Mouse (Mus musculus): ENCODE data around the gene Ankrd39. TPM values are rescaled to one million over a fixed set of nuclear protein-coding genes. Genes with fewer than 3 reads are reported as not detected.
A peak's percentile ranks its signal among the peaks of the same experiment; 100 is the strongest.

The Ankrd39 gene
- polyA plus RNA-seq, 1 experiment from 2014 or later = 26.7 TPM

- WGBS = 1% methylated on average over 69 of the region's 69 CpGs
- Histone ChIP-seq H3K4me3 (replicated peaks; ENCODE audit: low read length) (peak within 1 kb of the TSS; percentile 88), H3K27ac (ENCODE audit: low read length) (peak within 1 kb of the TSS; percentile 99), H3K4me2 (ENCODE audit: low read depth, low read length) (peak within 1 kb of the TSS; percentile 83), H3K27me3 (ENCODE audit: control insufficient read depth, insufficient read depth, low read length) (no peaks in the 10 kb centered on the region), H3K9ac (ENCODE audit: low read length) (peak within 1 kb of the TSS; percentile 94), H3K4me1 (ENCODE audit: control insufficient read depth, insufficient read depth, low read length) (peaks cover 27% of the 10 kb centered on the region), H3K36me3 (ENCODE audit: control insufficient read depth, insufficient read depth, low read length) (0 out of 2 replicates have a peak, but pooled peaks cover 5% of the 10 kb centered on the region), H3K9me3 (replicated peaks; ENCODE audit: control insufficient read depth, low read length) (no peaks in the 10 kb centered on the region)
- peak; percentile 59 for ATAC-seq (ENCODE audit: insufficient read depth, low FRiP score)
Measured at GRCm38 (mm10) chr1:36558031-36558993, 11.1 kb upstream of the Ankrd39 start, which contains the start of gene Sema4c. Gene Sema4c (minus strand): TSS chr1:36558349.

DNA sequence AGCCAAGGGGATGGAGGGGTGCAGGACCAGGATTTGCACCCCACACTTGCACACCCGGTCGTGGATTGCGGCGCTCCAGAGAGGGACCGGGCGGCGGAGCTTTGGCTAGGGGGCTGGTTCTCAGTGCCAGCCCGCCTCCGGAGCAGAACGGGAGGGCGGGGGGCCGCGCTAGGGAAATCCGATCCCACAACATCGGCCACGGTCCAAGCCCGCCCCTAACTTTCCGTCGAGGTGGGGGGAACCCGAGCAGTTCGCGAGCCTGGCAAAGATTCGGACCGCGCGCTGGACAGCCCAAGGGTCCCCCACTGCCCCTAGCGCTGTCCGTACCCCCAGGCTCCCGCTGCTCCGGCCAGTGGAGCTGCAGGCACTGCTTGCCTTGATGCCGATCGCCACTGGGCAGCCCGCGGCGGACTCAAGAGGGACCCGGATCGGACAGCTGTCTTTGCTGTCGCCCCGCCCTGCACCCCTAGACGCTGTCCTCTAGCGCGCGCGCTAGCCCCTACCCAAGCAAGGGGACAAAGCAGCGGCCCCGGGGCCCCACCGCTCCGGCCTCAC lies 10.3 kb upstream of the Ankrd39 start:
- peaks cover 12% of the 10 kb centered on the region; the same call in 1 of the 2 replicates for H3K36me3 ChIP-seq (ENCODE audit: control insufficient read depth, insufficient read depth, low read length)
- no peaks in the 10 kb centered on the region for H3K27me3 ChIP-seq (ENCODE audit: control insufficient read depth, insufficient read depth, low read length)
- no peaks in the 10 kb centered on the region for H3K9me3 ChIP-seq (replicated peaks; ENCODE audit: control insufficient read depth, low read length)
- H3K9ac ChIP-seq (ENCODE audit: low read length) = peak overlapping the region; percentile 94
- H3K27ac ChIP-seq (ENCODE audit: low read length) = peak overlapping the region; percentile 99
- ATAC-seq (ENCODE audit: insufficient read depth, low FRiP score) = peak; percentile 79
- peak overlapping the region; percentile 83 for H3K4me2 ChIP-seq (ENCODE audit: low read depth, low read length)
- H3K4me1 ChIP-seq (ENCODE audit: control insufficient read depth, insufficient read depth, low read length) = peaks cover 27% of the 10 kb centered on the region
- under 1% methylated on average over 48 of the region's 48 CpGs for WGBS
- peak overlapping the region; percentile 88 for H3K4me3 ChIP-seq (replicated peaks; ENCODE audit: low read length)

DNA sequence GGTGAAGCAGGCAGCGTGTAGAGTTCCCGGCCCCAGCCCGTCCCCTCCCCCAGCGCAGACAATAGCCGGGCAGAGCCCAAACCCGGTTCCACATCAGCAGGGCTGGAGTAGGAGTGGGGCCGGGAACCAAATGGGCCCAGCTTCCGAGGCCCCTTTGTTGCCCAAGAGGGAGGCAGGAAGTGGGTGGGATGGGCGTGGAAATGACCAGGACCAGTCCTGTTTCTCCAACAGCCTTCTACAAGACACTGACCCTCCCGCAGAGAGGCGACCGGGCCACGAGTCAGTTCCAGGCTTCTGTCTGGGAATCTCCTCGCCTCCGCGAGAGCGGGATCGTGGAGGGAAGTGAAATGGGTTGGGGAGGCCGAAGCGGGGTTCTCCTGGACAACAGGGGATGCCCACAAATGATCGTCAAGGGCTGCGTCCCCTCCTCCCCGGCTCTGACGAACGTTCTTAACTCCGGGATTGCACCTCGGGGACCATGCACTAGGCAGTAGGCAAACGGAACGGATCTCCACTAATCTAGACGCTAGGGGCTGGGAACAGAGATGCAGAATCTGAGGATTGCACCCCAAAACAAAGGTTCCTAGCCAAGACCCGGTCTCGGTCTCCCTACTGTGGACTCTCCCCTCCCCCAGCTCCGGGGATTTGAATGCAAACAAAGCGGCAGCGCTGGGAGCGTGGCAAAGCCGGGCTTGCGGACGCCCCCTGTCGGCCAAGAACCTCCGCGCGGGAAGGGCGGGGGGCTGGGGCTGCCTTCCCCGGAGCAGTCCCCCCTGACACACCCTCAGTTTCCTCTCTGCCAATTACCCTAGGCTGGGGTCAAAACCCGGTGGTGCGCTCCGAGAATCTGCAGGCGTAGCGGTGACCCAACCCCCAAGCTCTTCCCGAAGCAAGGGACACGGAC lies 9.6 kb upstream of the Ankrd39 start:
- under 1% methylated on average over 52 of the region's 52 CpGs for WGBS

GRCm38 (mm10) chr1:36555798-36556395 lies 8.7 kb upstream of the Ankrd39 start:
- no peak for ATAC-seq (ENCODE audit: insufficient read depth, low FRiP score)
- 2% methylated on average over 8 of the region's 8 CpGs for WGBS
- H3K27ac ChIP-seq (ENCODE audit: low read length) = peak overlapping the region; percentile 99
- no peaks in the 10 kb centered on the region for H3K27me3 ChIP-seq (ENCODE audit: control insufficient read depth, insufficient read depth, low read length)
- H3K4me1 ChIP-seq (ENCODE audit: control insufficient read depth, insufficient read depth, low read length) = peaks cover 27% of the 10 kb centered on the region
- H3K9me3 ChIP-seq (replicated peaks; ENCODE audit: control insufficient read depth, low read length) = no peaks in the 10 kb centered on the region
- H3K4me3 ChIP-seq (replicated peaks; ENCODE audit: low read length) = peak overlapping the region; percentile 88
- H3K4me2 ChIP-seq (ENCODE audit: low read depth, low read length) = peak overlapping the region; percentile 83
- H3K36me3 ChIP-seq (ENCODE audit: control insufficient read depth, insufficient read depth, low read length) = peaks cover 24% of the 10 kb centered on the region
- peak overlapping the region; percentile 94 for H3K9ac ChIP-seq (ENCODE audit: low read length)

More for the DNA sequence above, 9.6 kb upstream of the Ankrd39 start:
- H3K9ac ChIP-seq (ENCODE audit: low read length) = peak overlapping the region; percentile 94
- H3K27ac ChIP-seq (ENCODE audit: low read length) = peak overlapping the region; percentile 99
- H3K9me3 ChIP-seq (replicated peaks; ENCODE audit: control insufficient read depth, low read length) = no peaks in the 10 kb centered on the region
- no peaks in the 10 kb centered on the region for H3K27me3 ChIP-seq (ENCODE audit: control insufficient read depth, insufficient read depth, low read length)
- peak overlapping the region; percentile 83 for H3K4me2 ChIP-seq (ENCODE audit: low read depth, low read length)
- peak overlapping the region; percentile 88 for H3K4me3 ChIP-seq (replicated peaks; ENCODE audit: low read length)
- peaks cover 18% of the 10 kb centered on the region for H3K36me3 ChIP-seq (ENCODE audit: control insufficient read depth, insufficient read depth, low read length)
- peaks cover 27% of the 10 kb centered on the region for H3K4me1 ChIP-seq (ENCODE audit: control insufficient read depth, insufficient read depth, low read length)
- ATAC-seq (ENCODE audit: insufficient read depth, low FRiP score) = peak; percentile 68

GRCm38 (mm10) chr1:36554633-36555399 lies 7.6 kb upstream of the Ankrd39 start:
- ATAC-seq (ENCODE audit: insufficient read depth, low FRiP score) = no peak
- H3K36me3 ChIP-seq (ENCODE audit: control insufficient read depth, insufficient read depth, low read length) = peaks cover 29% of the 10 kb centered on the region
- H3K9ac ChIP-seq (ENCODE audit: low read length) = peak overlapping the region; percentile 94

GRCm38 (mm10) chr1:36552506-36552905 lies 5.3 kb upstream of the Ankrd39 start:
- H3K36me3 ChIP-seq (ENCODE audit: control insufficient read depth, insufficient read depth, low read length) = peaks cover 32% of the 10 kb centered on the region
- no peak overlapping the region for H3K9ac ChIP-seq (ENCODE audit: low read length)
- no peak overlapping the region for H3K4me3 ChIP-seq (replicated peaks; ENCODE audit: low read length)
- H3K4me1 ChIP-seq (ENCODE audit: control insufficient read depth, insufficient read depth, low read length) = peaks cover 44% of the 10 kb centered on the region
- H3K27ac ChIP-seq (ENCODE audit: low read length) = no peak overlapping the region
- no peaks in the 10 kb centered on the region for H3K27me3 ChIP-seq (ENCODE audit: control insufficient read depth, insufficient read depth, low read length)
- 80% methylated on average over 16 of the region's 16 CpGs for WGBS
- no peak overlapping the region for H3K4me2 ChIP-seq (ENCODE audit: low read depth, low read length)
- ATAC-seq (ENCODE audit: insufficient read depth, low FRiP score) = no peak
- H3K9me3 ChIP-seq (replicated peaks; ENCODE audit: control insufficient read depth, low read length) = no peaks in the 10 kb centered on the region

More at GRCm38 (mm10) chr1:36554633-36555399, 7.6 kb upstream of the Ankrd39 start:
- Histone ChIP-seq H3K4me2 (ENCODE audit: low read depth, low read length) (peak overlapping the region; percentile 83), H3K9me3 (replicated peaks; ENCODE audit: control insufficient read depth, low read length) (no peaks in the 10 kb centered on the region), H3K4me1 (ENCODE audit: control insufficient read depth, insufficient read depth, low read length) (peaks cover 32% of the 10 kb centered on the region), H3K27me3 (ENCODE audit: control insufficient read depth, insufficient read depth, low read length) (no peaks in the 10 kb centered on the region), H3K27ac (ENCODE audit: low read length) (peak overlapping the region; percentile 99), H3K4me3 (replicated peaks; ENCODE audit: low read length) (peak overlapping the region; percentile 88)
- 66% methylated on average over 21 of the region's 21 CpGs for WGBS

GRCm38 (mm10) chr1:36551904-36552303 lies 4.7 kb upstream of the Ankrd39 start:
- no peaks in the 10 kb centered on the region for H3K27me3 ChIP-seq (ENCODE audit: control insufficient read depth, insufficient read depth, low read length)
- no peak overlapping the region for H3K4me2 ChIP-seq (ENCODE audit: low read depth, low read length)
- no peaks in the 10 kb centered on the region for H3K9me3 ChIP-seq (replicated peaks; ENCODE audit: control insufficient read depth, low read length)
- no peak overlapping the region for H3K9ac ChIP-seq (ENCODE audit: low read length)
- 87% methylated on average over 17 of the region's 17 CpGs for WGBS
- H3K4me1 ChIP-seq (ENCODE audit: control insufficient read depth, insufficient read depth, low read length) = peaks cover 46% of the 10 kb centered on the region
- peaks cover 32% of the 10 kb centered on the region for H3K36me3 ChIP-seq (ENCODE audit: control insufficient read depth, insufficient read depth, low read length)
- no peak for ATAC-seq (ENCODE audit: insufficient read depth, low FRiP score)
- no peak overlapping the region for H3K27ac ChIP-seq (ENCODE audit: low read length)
- H3K4me3 ChIP-seq (replicated peaks; ENCODE audit: low read length) = no peak overlapping the region
